Mouse (Mus musculus): ENCODE data around the gene Gpt2. TPM values are rescaled to one million over a fixed set of nuclear protein-coding genes. Genes with fewer than 3 reads are reported as not detected.

Gpt2 gene
- total RNA-seq, 2 experiments from 2014 or later = 36.6 to 50.0 TPM

DNA sequence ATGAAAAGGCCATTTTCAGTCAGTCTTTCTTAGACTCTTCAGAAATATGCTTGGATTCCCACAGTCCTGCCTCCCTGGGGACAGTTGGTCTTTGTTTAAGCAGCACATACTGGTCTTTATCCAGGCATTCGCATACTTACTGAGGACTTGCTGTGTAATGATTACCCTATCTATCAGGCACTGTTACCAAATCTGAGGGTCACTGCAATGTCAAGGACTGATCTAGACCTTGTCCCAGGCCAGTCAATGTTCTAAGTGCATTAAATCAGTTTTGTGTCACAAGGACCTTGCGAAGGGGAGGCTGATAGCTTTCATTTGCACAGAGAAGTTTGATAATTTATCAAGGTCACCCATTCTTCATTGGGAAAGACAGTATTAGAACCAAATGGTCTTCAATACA is 14.0 kb upstream of the Gpt2 start:
- intact Hi-C loops (cut with DNase I) = no loop called here
- DNase-seq (ENCODE audit: extremely low spot score in 1 of 2, low spot score in 2 of 2) = no peak

DNA sequence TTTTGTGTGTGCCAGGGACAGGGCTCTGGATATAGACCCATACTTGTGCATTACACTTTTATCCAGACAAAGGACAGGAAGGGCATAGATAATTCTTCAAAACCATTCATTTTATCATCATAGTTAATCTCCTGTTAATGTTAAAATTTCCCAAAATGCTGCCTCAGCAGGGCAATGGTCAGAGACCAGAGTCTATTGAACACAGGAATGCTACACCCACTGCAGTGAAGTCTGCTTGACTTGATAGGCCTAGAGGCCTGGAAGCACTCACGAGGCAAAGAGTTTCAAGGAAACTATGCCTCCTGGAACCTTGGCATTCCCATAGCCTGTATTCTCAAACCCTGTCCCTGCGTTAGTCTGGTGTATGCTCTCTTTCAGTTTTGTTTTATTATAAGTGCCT is 12.7 kb upstream of the Gpt2 start:
- intact Hi-C loops (cut with DNase I) = no loop called here

DNA sequence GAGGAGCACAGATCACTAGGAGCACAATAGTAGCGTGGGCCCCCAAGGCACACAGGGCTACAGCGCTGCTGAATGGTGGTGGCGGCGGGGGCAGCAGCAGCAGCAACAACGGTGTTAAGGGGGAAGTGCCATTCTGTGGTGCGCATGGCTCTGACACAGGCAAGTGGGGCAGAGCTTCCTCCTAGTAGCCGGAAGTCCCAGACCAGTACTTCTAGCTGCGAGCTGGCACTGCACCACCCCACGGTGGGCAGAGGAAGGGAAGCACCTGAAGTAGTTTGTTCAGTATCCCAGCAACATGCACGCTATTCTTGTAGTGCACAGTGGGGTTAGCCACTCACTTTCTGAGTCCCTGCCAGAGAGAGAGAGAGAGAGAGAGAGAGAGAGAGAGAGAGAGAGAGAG is 10.5 kb upstream of the Gpt2 start:
- intact Hi-C loops (cut with DNase I) = no loop called here
- DNase-seq (ENCODE audit: extremely low spot score in 1 of 2, low spot score in 2 of 2) = peak in 1 of 2 experiments; percentile 57

More for the DNA sequence above, 12.7 kb upstream of the Gpt2 start:
- DNase-seq (ENCODE audit: extremely low spot score in 1 of 2, low spot score in 2 of 2) = no peak

DNA sequence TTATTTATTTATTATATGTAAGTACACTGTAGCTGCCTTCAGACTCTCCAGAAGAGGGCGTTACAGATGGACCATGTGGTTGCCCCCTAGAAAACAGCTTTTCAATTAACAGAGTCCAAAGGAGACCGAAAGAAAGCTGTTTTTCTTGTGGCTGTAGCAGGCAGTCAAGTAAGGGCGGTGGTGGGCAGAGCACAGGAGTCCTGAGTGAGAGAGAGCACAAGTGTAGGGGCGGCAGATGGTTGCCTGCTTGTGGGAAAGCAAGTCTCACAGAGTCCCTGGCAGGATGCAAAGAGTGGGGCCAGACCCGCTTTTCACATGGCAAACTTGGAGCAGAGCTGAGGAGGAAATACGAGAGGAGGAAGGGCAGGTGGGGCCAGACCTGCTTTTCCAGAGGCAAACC is 9.9 kb upstream of the Gpt2 start:
- intact Hi-C loops (cut with DNase I) = no loop called here
- DNase-seq (ENCODE audit: extremely low spot score in 1 of 2, low spot score in 2 of 2) = peak in 1 of 2 experiments; percentile 25

DNA sequence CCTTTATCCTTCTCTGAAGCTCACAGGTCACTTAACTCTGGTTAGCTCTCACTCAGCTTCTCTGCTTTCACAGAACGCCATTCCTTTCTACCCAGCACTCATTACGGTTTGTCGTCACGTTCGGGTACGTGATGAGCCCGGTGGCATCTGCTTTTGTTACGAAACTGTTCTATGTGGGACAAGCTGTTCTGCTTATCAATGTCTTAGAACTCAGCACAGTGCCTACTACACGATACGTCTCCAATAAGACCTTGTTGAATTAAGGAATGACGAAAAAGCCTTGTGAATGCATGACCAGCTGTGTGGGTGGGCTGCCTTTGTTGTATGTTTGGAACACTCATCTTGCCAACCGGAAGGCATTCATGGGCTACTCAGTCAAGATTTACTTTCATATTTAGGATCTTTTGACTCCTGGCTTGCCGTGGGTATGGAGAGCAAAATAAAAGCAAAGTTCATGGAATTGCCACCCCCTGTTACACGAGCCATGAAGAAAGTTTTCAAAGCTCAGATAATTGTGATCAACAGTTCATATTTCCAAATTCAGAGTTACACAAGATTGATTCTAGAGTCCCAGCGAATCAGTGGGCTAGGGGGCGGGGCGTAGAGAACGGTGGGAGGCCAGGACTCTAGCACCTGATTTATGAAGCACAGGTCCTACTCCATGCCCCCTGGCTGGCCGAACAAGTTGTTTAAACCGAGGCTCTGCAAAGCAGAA is 4.3 kb upstream of the Gpt2 start:
- DNase-seq (ENCODE audit: extremely low spot score in 1 of 2, low spot score in 2 of 2) = no peak
- intact Hi-C loops (cut with DNase I) = no loop called here

DNA sequence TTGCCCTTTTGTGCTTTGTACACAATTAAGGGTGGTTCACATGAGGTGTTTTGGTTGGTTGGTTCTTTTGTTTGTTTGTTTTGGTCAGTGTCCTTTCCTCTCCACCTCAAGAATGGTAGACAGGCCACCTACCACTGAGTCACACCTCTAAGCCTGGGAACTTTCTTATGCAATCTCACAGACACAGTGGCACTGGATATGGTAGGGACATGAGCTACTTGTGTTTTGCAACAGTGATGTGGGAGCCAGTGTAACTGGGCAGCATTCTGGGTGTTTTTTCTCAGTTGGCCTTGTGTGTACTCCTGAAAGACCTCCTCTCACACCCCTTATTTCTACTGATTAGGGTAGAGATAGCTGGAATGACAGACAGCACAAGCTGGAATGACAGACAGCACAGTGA is 3.7 kb upstream of the Gpt2 start:
- no peak for DNase-seq (ENCODE audit: extremely low spot score in 1 of 2, low spot score in 2 of 2)
- intact Hi-C loops (cut with DNase I) = no loop called here

DNA sequence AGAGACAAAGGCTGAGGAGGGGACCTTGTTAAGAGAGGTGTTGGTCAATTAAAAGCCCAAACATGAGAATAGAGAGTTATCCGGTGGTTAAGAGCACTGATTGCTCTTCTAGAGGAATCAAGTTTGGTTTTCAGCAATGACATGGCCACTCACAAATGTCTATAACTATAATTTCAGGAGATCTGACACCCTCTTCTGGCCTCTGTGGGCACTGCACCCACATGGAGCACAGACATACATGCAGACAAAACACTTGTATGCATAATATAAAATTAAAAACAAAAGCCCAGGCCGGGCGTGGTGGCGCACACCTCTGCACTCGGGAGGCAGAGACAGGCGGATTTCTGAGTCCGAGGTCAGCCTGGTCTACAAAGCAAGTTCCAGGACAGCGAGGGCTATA is 2.8 kb upstream of the Gpt2 start:
- intact Hi-C loops (cut with DNase I) = no loop called here
- DNase-seq (ENCODE audit: extremely low spot score in 1 of 2, low spot score in 2 of 2) = no peak

DNA sequence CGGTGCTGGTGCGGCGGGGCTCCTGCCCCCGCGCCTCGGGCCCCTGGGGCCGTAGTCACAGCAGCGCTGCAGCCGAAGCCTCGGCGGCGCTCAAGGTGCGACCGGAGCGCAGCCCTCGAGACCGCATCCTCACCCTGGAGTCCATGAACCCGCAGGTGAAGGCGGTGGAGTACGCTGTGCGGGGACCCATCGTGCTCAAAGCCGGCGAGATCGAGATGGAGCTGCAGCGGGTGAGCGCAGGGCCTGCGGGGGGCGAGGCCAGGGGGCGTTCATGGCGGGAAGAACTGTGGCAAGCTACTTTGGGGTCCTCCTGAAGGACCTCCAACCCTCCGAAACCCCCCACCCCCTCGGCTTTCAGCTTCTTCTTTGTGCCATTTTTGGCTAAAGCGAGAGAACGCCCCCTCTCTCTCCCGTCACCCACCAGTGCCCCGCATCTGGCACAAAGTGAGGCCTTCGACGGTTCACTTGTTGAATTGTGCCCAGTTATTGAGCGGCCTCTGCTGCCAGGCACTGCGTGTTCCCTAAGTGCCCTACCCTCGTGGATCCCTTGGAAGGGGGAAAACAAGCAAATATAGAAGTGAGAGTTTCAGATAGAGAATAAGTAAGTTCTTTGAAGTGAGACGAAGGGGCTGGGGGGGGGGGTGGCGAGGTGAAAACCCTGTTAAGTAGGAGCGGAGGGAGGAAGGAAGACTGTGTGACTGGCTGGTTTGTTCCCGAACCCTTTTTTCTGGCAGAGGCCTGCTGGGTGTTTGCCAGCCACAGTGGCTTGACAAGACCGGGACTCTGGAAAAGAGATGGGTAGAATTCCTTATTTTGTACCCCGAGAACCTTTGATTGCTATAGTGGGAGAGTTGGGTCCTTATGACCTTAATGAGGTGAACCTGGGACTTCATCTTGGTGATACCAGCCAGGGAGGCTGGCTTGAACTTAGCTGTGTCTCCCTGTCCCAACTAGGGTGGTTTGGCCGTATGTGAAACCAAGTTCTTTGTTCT is 860 bp downstream of the Gpt2 start:
- intact Hi-C loops (cut with DNase I) = no loop called here
- peak; percentile 57 to 67 for DNase-seq (ENCODE audit: extremely low spot score in 1 of 2, low spot score in 2 of 2)

DNA sequence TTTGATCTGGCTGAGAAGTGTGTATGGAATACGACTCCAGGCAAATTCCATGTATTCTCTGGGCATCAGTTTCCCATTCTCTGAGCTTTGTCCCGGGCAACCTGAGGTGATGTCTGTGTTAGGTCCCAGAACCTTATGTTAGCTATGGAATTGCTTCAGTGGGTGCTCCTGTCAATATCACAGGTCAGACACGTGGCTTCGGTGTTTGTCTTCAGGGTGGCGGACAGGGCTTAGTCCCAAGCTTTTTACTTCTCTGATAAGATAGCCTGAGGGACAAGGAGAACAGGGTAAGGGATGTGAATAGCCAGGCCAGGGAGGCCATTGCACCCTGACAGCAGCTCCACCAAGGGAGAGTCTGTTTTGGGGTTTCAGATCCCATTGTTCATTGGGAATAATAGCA is 3.7 kb downstream of the Gpt2 start:
- DNase-seq (ENCODE audit: extremely low spot score in 1 of 2, low spot score in 2 of 2) = no peak
- intact Hi-C loops (cut with DNase I) = no loop called here

DNA sequence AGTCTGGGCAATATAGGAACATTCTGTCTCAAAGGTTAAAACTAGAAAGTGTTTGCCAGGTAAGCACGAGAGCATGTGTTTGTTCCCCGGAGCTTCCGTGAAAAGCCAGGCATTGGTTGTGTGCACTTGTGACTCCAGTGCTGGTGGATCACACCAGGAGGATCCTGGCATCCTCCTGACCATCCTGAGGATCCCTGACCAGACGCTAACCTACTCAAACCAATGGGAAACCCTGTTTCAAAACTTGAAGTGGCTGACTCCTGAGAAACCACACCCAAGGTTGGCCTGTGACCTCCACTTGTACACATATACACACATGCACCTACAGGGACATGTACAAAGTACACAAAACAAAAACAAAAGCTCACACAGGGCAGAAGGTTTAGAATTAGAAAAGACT is 4.4 kb downstream of the Gpt2 start:
- intact Hi-C loops (cut with DNase I) = no loop called here
- no peak for DNase-seq (ENCODE audit: extremely low spot score in 1 of 2, low spot score in 2 of 2)

DNA sequence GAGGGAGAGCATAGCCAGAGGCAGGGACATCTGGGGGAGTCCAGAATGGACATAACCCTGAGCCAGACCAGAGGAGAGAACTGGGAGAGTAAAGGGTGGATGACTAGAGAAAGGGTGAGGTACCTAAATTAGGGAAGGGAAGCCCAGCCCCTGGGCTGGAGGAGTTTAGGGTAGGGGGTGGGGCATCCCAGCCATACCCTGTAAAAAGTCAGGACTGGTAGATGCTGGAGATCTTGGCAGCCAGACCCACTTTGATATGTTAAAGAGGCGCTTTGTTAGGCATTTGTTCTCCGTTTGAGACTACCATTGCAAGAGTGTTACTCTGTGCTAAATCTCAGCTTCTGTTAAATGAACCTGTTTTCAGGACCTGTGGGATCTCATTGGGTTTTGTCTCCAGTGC is 6.2 kb downstream of the Gpt2 start:
- intact Hi-C loops (cut with DNase I) = no loop called here
- DNase-seq (ENCODE audit: extremely low spot score in 1 of 2, low spot score in 2 of 2) = no peak

DNA sequence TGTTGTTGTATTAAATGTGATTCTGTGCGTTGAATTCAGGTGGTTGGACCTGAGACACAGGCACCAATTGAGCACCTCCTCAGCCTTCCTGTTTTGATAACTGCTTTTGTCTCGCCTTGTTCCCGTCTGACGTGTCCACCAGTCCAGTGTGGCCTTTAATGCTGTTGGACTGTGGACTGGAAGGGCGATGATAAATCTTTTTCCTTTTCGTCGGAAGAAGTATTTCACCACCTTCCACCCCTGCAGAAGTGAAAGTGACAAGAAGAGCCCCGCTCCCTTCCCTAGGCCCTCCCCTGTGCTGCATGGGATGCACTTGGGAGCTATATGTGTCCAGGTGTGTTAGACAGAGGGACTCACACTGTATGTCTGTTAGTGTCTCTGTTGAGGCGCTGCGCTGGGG is 8.1 kb downstream of the Gpt2 start:
- intact Hi-C loops (cut with DNase I) = no loop called here
- DNase-seq (ENCODE audit: extremely low spot score in 1 of 2, low spot score in 2 of 2) = no peak

DNA sequence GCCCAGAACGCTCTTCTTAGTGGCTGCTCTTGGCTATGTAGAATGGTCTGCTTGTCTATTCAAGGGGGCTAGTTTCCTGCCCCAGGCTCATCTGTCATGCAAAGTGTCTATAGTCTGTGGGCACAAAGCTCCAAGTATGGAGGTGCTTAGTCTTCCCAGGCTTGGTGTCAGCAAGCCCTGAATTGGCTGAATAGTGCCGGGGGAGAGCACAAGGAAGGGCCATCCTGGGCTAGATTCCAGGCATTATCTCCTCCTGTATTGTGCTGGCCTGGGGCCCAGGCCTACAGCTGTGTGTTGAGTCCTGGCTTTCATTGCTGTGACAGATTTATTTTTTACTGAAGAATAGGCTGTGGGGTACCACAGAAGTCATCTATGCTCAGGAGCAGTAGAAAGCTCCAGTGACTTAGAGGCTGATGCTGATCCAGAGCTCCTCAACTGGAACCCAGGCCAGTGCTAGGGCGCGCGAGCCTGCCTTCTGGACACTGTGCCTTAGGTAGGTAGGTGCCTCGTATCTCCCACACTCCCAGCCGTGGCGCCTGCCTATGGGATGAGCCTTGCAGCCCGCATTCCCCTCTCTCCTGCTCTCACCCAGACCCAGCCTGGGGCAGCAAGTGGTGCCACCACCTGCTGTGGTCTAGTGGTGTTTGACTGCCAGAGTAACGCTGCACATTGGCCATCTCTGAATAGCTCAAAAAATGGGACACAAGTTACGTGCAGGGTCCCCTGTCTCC is 8.7 kb downstream of the Gpt2 start:
- DNase-seq (ENCODE audit: extremely low spot score in 1 of 2, low spot score in 2 of 2) = peak; percentile 36 to 55
- intact Hi-C loops (cut with DNase I) = no loop called here

DNA sequence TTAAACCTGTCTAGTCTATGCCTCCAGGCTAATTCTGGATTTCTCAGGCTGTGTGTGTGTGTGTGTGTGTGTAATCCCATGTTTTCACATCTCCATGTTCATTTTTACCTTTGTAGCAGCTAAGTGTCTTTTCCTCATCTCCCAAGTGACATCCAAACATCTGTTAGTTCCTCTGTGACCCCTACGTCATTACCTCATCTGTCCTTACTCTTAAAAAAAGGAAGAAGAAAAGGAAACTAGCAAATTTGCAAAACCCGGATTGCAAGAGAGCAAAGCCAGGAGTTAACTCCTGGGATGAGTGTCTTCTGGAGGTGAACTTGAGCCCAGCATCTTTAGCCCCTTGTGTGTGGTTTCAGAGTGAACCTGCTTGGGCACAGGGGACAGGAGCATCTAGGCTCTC is 10.0 kb downstream of the Gpt2 start:
- intact Hi-C loops (cut with DNase I) = no loop called here
- no peak for DNase-seq (ENCODE audit: extremely low spot score in 1 of 2, low spot score in 2 of 2)

DNA sequence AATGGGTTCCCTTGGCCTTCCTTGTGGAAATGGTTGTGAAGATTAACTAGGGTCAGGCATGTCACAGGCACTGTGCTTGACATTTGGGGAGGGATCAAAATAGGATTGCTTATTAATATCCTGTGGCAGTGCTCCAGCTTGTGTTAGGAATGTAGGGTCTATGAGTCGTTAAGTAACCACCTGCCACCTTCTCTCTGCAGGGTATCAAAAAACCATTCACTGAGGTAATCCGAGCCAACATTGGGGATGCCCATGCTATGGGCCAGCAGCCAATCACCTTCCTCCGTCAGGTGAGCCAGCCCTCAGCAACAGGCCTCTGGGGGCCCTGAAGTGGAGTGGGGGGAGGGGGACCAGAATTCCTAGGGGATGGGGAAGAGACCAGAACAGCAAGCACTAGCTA is 10.7 kb downstream of the Gpt2 start:
- DNase-seq (ENCODE audit: extremely low spot score in 1 of 2, low spot score in 2 of 2) = no peak
- intact Hi-C loops (cut with DNase I) = no loop called here

DNA sequence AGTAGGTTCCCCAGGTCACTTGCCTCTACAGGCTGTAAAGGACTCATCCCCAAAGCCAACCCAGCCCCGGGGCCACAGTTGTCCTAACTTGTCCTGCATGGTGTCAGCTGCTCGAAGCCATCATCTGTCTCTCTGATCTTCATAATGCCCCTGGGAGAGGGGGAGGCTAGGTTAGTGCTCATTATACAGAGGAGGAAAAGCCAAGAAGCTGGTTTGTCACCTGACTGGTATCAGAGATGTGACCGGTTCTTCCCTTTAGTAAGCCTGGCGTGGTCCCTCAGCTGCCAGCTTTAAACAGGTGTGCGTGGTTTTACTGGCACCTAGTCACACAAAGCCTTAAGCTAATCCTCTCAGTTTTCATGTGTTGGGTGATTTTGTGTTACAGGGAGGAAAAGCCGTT is 12.3 kb downstream of the Gpt2 start:
- intact Hi-C loops (cut with DNase I) = no loop called here
- no peak for DNase-seq (ENCODE audit: extremely low spot score in 1 of 2, low spot score in 2 of 2)

DNA sequence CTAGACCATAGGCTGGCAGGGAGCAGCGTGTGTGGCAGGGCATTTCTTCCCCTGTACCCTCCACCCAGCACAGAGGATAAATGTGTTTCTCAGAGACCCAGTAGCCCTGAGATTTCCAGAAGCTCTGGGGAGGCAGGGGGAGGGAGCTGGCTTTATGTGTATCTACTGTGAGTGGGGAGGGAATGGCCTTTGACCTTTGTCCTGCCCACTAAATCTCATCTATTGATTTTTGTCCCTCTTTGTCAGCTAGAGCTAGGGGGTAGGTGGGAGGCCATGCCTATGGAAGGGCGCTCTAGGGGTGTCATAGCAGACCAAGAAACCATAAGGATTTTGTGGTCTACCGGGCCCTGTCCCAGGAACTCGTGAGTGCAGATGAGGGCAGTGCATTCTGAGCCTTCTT is 14.2 kb downstream of the Gpt2 start:
- DNase-seq (ENCODE audit: extremely low spot score in 1 of 2, low spot score in 2 of 2) = no peak
- intact Hi-C loops (cut with DNase I) = no loop called here

DNA sequence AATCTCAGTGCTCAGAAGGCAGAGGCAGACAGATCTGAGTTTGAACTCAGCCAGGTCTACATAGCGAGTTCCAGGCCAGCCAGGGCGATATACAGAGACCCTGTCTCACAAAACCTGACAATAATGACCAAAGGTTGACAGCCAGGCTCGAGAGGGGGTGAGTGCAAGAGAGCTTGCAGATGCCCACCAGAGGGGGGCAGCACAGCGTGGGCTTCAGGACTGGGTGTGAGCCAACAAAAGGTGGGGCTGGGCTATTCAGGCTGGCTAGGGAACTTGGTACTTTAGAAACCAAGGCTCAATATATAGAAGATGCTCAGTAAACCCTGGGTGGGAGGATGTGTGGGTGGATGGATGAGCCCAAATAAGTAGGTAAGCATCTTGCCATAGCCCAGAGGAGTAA is 16.3 kb downstream of the Gpt2 start:
- DNase-seq (ENCODE audit: extremely low spot score in 1 of 2, low spot score in 2 of 2) = peak in 1 of 2 experiments; percentile 28
- intact Hi-C loops (cut with DNase I) = no loop called here

DNA sequence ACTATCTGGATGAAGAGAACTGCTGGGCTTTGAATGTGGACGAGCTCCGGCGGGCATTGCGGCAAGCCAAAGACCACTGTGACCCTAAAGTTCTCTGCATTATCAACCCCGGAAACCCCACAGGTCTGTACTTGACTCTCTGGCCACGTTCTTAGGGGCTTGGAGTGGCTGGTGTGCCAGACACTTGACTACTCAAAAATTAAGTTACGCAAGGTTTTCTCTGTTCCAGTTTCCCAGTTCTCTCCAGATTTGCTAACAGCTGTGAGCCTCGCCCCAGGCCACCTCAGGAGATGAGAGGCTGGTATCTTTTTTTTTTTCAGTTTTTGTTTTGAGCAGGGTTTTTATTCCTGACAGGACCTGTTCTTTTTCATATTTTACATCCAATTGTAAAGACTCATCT is 19.9 kb downstream of the Gpt2 start:
- intact Hi-C loops (cut with DNase I) = no loop called here
- DNase-seq (ENCODE audit: extremely low spot score in 1 of 2, low spot score in 2 of 2) = no peak

DNA sequence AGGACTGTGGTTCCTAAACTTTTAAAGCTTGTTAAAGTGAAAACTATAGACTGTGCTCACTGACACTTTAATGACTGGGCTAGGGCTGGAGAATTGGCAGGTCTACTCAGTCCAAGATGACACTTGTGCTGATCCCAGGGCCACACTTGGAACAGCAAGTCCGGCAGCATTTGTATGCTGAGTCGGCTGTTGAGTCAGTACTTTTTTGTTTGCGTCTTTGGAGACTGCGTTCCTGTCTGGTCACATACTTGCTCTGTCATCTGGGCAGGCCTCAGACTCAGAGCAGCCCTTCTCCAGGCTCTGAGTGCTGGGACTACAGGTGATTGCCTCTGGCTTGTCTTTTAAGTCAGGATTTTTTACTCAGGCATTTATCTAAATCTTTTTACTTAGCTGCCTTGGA is 20.9 kb downstream of the Gpt2 start:
- intact Hi-C loops (cut with DNase I) = no loop called here
- no peak for DNase-seq (ENCODE audit: extremely low spot score in 1 of 2, low spot score in 2 of 2)
